Mouse (Mus musculus) granulocyte monocyte progenitor cell, adult 5-6 weeks (primary cell): ENCODE measurements at regions not wholly inside any gene's neighbourhood (a gene's known extent, or its start where the extent isn't known, plus 50 kb on each side); places are given as distances from the start of the nearest gene placed in this dataset.

Experiments used
- ATAC-seq: replicated peaks from 2 replicates; pipeline ENCODE4 v1.8.0; 2016; ENCODE audit warnings: mild to moderate bottlenecking, moderate TSS enrichment, inconsistent platforms; ENCODE audit not compliant: poor library complexity, severe bottlenecking

DNA sequence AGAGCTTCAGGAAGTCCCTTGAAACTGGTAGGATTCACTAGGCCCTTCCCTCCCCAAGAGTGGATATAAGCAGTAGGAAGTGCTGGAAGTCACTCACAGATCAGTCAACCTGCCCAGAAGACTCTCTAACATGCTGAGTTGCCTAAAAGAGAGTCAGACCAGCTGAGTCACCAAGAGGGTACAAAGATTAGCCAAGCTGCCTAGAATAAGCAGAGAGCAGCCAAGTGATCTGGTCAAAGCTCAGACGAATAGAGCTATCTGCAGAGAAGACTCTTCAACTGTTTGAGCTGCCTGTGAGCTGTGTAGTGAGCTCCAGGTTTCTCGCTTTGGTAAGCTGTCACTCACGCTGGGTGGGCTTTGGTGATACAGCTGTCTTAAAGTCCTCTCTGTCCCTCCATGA, 207.4 kb upstream of the Kdm8 start:
- ATAC-seq: no peak

DNA sequence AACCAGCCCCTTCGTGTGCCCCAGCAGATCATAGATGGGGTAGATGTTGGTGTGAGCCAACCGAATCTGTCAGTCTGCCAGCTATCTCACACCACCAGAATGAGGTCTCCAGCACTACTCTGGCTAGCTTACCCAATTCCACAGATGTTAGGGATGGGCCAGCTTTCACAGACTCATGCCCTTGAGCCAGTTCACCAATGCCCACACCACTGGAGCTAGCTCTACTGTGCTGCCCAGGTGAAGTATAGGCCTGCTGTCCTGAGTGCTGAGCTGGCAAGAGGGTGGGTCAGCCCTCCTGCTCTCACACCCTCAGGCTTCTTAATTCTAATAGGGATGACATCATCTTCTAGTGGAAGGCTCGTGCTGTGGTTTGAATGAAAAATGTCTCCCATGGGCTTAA, 201.5 kb upstream of the Kdm8 start:
- no peak for ATAC-seq

DNA sequence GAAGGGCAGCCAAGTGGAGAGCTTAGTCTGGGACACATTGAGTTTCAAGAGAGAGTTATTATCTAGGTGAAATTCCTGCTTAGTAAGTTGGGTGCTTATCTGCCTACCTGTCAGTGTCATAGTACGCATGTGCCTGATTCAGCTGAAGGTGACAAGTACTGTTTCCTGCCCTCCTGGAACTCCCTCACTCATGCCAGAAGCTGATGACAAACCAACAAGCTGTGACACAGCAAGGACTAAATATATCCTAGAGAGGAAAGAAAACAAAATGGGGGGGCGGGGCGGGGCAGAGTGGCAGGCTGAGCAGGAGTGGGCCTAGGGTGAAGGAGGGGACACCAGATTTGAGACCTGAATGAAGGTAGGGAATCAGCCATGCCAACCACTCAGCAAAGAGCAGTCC, 196.1 kb upstream of the Kdm8 start:
- ATAC-seq: no peak

DNA sequence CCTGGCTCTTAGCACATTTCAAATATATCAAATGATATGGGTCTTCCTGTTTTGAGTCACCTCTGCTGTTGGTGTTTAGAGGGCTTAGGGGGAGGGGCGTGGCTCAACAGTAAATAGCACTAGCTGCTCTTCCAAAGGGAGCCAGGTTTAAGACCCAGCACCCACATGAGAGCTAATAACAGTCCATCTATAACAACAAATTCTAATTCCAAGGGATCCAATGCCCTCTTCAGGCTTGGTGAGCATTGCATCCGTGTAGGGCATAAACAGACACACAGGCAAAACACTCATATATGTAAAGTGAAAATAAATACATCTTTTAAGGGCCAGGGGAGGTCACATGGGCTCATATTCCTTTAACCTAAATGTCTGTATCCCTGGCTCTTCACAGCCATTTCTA, 194.1 kb upstream of the Kdm8 start:
- no peak for ATAC-seq

DNA sequence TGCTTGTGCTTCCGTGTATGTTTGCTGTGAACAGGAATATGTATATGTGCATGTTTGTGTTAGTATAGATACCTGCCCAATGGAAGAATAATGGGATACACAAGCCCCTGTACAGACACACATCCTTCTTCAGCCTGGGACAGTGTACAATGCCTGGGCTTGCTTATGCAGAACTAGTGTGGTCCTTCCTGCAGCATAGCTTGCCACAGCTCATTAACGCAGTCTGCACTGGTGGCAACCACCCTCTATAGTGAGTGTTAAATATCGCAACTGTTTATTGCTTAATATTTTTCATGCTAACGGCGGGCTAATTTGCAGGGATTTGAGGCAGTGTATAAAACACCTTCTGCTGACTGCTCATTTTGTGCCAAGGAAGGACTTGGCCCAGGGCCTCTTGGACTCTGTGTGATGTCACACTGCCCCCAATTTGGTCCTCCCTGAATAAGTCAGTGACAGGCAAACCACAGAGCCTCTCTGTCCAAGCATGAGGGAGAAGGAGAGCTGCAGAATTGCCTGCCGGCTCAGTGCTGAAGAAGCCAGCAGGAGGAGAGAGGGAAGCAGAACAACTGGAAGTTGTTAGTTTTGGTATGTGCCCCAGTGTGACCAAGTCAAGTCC, 193.4 kb upstream of the Kdm8 start:
- no peak for ATAC-seq

DNA sequence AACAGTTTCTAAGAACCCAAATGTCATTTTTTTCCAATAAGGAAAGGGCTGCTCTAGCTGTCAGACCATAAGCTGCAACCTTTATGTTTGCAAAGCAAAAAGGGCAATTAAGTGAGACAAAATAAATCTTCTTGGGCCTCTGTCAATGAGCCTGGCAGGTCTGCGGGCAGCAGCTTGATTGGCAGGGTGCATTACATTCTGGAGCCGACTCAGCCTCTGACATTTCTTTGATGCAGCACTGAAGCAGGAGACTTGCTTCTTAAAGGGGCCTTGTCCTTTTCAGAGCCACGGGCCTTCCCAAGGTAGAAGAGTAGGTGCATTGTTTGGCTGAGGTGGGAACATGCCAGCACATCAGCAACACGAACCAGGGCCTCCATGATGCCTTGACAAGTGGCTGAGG, 190.2 kb upstream of the Kdm8 start:
- no peak for ATAC-seq

DNA sequence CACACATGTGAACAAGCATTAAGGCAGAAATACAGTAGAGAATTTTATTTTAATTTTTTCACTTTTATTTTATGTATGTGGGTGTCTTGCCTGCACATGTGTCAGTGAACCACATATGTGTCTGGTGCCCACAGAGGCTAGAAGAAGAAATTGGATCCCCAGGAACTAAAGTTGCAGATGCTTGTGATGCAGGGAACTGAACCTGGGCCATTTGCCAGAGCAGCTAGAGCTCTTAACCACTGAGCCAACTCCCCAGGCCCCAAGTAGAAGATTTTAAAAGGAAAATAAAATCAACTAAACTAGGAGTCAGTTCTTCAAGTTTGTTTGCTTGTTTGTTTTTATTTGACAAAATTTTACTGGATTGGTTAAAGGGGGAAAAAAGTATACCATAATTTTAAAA, 185.5 kb upstream of the Kdm8 start:
- ATAC-seq: no peak

DNA sequence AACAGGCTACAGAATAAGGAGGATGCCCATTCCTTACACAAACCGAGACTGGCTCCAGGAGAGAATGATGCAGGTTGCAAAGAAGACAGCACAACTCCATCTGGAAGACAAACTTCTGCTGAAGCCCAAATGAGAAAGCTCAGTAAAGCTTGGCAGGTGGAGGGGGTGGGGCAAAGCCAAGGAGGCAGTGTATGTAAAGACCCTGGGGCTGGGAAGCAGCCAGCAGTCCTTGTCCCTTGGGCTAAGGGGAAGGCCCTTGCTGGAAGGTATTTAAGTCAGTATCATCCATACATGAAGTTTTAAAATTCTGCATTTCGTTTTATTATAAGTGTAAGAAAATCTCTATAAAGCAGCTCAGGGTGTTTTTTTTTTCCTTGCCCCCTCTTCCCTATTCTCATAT, 182.3 kb upstream of the Kdm8 start:
- ATAC-seq: no peak

DNA sequence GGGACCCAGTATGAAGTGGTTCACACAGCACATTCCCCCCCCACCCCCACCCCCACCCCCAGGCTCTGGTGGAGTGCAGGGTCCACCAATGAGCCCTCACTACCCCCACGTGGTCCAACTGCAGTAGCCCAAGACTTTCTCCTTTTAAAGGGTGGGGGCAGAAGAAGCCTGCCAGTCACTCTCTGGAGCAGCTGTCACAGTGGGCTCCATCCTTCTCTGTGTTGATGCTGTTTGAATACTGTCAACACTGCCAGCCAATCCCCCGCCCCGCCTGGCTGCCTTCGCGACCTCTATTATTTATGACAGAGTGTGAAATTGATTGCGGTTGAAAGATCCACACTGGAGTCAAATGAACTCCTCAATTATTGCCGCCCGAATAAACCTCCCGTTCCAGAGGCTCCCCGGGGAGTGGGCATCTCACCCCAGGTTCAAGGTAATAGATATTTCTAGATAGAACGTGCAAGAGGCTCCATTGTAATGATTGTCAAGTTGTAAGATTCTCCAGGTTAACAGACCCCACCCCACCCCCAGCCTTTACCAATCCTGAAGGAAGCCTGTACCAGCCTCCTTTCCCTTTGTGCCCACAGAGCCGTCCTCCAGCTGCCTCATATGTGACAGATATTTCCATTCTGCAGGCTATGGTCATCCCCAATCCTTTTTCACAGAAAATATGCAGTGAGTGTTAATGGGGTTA, 181.7 kb upstream of the Kdm8 start:
- ATAC-seq: no peak

DNA sequence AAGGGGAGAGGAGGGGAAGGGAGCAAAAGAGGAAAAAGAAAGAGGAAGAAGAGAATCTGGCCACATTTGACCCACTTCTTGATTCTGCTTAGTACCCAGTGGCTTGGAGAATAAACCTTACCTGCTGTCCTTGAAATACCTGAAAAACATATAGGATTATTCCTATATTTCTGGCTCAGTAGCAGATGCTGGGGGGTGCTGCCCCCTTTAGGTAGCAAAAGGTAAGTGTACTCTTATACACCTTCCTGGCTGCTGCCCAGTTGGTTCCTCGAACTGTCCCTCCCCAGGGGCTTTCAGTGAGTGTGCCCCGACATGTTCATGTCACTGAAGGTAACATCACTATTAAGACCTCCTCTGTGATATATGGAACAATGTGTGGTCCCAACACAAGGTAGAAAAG, 180.7 kb upstream of the Kdm8 start:
- peak; percentile 20; the same call in 1 of the 2 replicates for ATAC-seq

DNA sequence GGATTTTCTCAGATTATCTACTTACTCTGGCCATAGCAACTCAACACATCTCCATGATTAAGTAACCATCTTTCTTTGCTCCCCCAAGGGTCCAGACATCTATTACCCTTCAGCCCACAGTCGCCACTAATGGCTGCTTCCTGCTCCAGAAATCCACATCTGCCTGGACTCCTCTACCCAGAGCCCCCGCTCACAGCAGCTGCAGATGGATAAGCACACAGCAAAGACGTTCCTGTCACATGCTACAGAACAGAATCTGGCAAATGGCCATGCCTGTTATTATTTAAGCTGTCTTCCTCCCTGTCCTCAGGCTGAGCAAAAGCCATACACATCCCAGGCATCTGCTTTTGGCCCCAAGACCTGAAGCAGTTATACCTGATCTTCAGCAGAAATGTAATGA, 173.8 kb upstream of the Kdm8 start:
- no peak for ATAC-seq

DNA sequence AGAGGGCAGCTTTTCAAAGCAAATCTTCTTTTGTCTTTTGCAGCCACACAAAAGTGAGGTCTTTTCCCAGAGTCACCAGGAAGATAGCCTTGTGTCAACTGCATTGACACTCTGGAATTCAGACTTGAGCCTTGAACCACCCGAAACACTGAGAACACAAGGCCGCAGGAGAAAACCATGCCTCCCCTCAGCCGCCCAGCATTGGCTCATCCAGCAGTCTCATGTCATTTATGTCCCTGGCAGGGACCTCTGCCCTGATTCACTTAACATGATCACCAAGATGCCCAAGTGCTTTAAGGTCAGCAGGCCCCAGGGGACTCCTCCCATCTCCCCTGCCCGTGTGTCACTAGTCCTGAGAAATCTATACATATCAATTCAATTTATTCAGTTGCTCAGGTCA, 173.1 kb upstream of the Kdm8 start:
- no peak for ATAC-seq

DNA sequence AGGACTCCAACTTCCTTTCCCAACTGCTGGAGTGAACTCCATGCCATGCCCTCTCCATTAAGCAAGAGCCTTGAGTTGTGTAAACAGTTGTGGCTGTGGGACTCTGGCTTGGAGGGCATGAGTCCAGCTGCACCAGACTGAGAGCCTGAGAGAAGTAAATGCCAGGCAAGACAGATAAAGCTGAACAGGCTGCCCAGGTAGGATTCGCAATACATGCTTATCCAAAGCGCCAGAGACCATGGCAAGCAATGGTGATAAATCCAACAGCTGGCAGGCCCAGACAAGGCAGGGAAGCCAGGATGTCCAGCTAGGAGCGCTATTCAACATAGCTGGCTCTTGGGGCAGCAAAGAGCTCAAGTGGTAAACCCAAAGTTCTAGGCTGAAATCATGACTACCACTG, 163.1 kb upstream of the Kdm8 start:
- no peak for ATAC-seq

DNA sequence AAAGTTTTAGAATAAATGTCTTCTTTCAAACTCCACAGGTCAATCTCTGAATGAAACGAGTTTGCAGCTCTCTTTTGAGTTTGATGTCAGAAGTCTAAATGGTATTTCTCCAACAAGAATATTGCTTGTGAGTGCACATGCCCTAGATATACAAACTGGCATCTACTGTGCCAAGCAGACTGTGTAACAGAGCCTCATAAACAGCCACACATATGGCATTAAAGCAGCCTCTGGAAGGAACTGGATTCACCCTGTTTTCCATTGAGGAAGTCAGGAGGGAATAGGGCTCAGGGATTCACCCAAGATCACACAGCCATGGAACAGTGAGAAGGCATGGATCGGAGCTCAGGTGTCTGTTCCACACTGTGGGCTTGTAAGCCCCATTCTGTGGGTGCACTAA, 149.2 kb upstream of the Kdm8 start:
- no peak for ATAC-seq

DNA sequence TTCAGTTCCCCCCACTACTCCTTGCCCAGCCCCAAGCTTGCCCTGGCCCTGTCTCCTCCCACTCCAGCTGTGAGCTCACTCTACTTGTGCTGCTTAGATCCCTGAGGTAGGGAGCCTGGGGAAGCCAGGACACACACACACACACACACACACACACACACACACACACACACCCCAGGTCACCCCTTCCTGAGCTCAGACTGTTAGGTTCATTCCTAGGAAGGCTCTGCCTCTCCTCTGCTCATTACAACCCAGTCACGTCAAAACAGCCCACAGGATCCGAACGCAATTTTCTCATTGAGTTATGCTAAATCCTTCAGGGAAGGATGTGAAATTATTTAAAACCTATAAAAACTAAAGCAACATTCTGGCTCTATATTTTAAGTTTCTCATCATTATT, 136.0 kb upstream of the Kdm8 start:
- no peak for ATAC-seq

DNA sequence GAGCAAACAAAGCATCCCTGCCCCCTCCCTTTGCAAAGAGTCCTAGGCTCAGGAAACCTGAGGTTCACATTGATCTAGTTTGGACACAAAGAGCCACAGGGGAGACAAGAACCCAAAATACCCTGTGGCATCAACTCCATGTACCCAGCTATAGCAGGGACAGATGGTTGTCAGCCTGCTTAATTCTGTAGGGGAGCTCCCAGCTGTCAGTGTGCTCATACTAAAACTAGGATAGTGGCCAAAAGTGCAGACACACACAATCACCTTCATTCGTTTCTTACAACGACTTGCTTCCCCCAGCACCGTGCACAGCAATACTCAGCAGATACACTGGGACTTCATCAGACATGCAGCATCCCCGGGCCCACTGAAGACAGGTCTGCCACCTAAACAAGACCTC, 133.5 kb upstream of the Kdm8 start:
- no peak for ATAC-seq

DNA sequence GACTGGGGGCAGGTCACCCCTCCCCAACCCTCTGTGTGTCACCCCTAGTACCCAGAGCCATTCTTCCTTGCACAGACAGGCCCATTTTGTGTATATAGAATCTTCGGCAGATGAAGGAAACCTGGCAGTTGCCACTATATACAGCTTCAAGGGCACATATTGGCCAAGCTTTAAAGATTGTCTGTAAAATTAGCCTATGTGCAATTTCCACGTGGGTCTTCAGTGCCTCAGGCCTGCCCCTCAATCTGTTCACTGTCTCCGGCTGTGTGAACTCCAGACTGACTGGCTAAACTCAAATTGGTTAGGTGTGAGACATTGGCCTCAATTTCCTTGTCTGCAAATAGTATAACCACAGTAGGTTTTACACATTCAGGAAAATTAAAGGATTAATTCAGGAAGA, 130.9 kb upstream of the Kdm8 start:
- ATAC-seq: no peak

DNA sequence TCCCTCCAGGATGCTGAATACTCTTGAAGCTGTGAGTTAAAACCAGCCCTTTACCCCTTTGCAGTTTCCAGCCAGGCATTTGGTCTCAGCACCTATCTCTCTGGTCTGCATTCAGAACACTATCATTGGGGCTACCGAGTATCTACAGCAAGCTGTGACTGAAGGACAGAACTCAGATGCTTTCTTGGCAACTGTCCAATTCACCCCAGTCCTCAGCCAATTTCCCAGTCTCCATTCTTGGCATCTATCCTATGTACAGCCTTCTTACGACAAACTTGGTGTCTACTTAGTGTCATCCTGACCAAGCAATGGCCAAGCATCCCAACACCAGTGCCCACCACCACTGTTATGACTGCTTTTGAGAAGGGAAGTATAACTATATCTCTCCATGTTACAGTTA, 109.7 kb upstream of the Kdm8 start:
- no peak for ATAC-seq

DNA sequence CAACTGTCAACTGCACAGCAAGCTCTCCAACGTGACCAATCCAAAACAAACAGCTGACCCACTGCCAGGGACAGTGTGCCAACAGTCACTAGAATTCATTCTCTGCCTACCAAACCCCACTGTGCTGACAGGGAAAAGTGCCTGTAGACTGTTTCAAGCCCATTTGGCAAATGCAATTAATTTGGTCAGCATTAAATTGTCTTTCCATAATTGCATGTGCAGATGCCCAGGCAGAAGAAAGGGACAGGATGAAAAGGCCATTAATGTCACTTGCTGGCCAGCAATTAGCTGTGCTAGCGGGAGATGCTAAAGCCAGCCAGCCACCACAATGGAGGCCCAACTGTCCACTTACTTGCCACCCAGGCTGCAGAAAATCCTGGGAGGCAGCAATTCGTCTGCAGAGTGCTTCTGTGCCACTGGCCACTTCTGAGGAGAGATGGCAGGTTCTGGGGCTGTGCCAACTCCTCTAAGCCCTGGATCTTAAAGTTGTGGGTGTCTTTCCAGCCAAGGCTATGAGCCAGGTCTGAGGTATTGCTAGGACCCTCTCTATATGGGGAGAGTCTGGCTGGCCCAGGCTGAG, 108.8 kb upstream of the Kdm8 start:
- no peak for ATAC-seq

DNA sequence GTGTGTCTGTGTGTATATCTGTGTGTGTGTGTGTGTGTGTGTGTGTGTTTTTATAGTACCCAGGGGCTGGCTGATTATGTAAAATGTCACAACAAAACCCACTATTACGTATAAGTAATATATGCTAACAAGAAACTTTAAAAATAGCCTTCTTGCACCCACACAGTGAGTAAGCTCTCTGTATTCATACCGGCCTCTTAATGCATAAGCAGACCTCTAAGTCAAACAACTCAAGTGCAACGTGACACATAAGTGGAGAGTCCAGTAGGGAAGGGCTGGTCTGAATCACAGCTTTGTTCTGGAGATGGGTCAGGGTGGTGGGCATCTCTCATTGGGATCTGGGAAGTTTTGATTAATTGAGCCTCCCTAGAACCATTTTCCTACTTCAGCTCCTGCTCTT, 107.7 kb upstream of the Kdm8 start:
- no peak for ATAC-seq

DNA sequence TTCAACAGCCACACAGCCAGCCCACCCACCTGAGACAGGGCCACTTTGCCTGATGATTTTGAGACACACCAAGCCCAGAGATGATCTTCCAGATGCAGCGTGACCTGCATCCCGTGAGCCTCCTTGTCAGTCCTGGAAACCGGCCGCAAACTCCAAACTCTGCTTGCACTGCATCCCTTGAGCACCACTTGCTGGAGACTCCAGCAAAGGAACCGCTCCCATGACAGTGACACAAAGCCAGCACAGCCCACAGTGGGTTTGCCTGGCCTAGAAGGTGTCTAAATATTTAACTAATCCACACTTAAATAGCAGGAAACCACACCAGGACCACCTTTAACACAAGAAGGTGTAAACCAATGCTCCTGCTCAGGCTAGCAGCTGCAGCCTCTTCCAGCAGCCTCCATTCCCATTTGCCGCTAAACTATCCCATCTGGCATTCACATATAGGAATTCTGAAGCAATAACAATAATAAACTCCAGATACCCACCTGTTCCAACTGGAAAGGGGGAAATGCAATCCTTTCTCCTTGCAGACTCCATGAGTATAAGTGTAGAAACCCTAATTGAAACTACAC, 106.2 kb upstream of the Kdm8 start:
- ATAC-seq: no peak

DNA sequence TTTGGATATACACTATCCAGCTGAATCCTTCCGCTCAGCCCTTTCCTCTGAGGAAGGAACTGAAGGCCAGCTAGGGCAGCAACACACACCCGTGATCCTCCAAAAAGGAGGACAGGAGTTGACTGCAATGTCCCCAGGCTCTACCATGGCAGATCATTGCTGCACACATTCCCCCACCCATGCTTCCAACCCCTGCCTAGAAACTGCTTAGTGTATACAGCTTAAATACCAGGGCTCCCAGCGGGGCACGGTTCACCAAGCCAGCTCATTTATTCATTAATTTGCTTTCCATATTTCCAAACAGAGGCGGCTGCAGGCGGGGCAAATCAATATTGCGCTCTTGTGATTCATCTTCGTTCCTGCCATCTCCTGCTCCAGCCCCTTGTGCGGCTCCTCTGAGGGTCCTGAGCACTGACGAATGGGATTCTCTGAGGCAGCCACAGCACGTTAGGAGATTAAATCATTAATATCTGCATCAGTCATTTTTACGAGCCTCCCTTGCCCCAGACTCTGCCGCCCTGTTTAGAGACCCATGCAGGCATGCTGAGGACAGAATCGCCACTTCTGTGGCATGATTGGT, 104.1 kb upstream of the Kdm8 start:
- no peak for ATAC-seq
